Mouse (Mus musculus) midbrain, embryonic 12.5 days (tissue): ENCODE results near the gene Hist1h2ah. TPM values are rescaled to one million over a fixed set of nuclear protein-coding genes. Genes with fewer than 3 reads are reported as not detected.

Experiments
- ATAC-seq: fragments of 200-750 bp; cut with Nextera tagmentation; 2 replicates; pipeline ENCODE4 v1.8.0; 2017; ENCODE audit warnings: low read depth, moderate TSS enrichment, moderate library complexity; ENCODE audit not compliant: low FRiP score
- H3K27ac ChIP-seq: fragments of 300-500 bp; sonication (generic); replicated peaks from 2 replicates; pipeline ENCODE4 v1.5.1; 2016; ENCODE audit warnings: mild to moderate bottlenecking
- H3K27me3 ChIP-seq: fragments of 300-500 bp; sonication (generic); 2 replicates; pipeline ENCODE4 v1.6.1; 2016; ENCODE audit warnings: mild to moderate bottlenecking
- H3K36me3 ChIP-seq: fragments of 300-500 bp; sonication (generic); 2 replicates; pipeline ENCODE4 v1.6.1; 2016
- H3K4me1 ChIP-seq: fragments of 300-500 bp; sonication (generic); 2 replicates; pipeline ENCODE4 v1.6.1; 2016
- H3K4me2 ChIP-seq: fragments of 300-500 bp; sonication (generic); replicated peaks from 2 replicates; pipeline ENCODE4 v1.6.1; 2016; ENCODE audit warnings: mild to moderate bottlenecking, moderate library complexity
- H3K4me3 ChIP-seq: fragments of 300-500 bp; sonication (generic); 2 replicates; pipeline ENCODE4 v1.5.1; 2016; ENCODE audit warnings: mild to moderate bottlenecking
- H3K9ac ChIP-seq: fragments of 300-500 bp; sonication (generic); replicated peaks from 2 replicates; pipeline ENCODE4 v1.6.1; 2016; ENCODE audit warnings: mild to moderate bottlenecking, moderate library complexity
- H3K9me3 ChIP-seq: fragments of 300-500 bp; sonication (generic); 2 replicates; pipeline ENCODE4 v1.6.1; 2016; ENCODE audit warnings: mild to moderate bottlenecking
- WGBS: fragments of 180-500 bp; shearing (Covaris S2); methylation state at CpG from one replicate; pipeline ENCODE4 v1.1.7; 2016; 5-methylcytosine and 5-hydroxymethylcytosine counted together
- microRNA-seq: library from miRNA; unstranded; fragments of <30 nt; microRNA quantifications from one replicate; pipeline ENCODE4, GENCODE M21; 2017
- polyA plus RNA-seq: library from polyadenylated mRNA; unstranded; fragments of >200 nt; fragmentation: Nextera tagmentation; extraction: Ambion mirVana; gene quantifications from 2 replicates; pipeline ENCODE4 v1.2.1, GENCODE M21; 2016

Hist1h2ah gene
- polyA plus RNA-seq, 1 experiment from 2014 or later, result 10.1 TPM

DNA sequence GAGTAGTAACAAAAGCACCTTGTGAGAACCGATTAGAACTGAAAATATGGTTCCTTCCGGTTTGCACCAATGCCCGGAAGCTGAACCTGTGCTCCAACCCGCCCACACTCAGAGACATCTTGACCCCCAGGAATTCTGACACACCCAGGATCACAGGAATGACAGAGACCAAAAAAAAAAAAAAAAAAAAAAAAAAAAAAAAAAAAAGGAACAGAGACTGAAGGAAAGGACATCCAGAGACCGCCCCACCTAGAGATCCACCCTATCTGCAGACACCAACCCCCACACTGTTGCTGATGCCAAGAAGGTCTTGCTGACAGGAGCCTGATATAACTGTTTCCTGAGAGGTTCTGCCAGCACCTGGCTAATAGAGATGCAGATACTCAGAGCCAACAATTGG, 42.8 kb downstream of the Hist1h2ah start:
- H3K4me1 ChIP-seq, result peaks cover 19% of the 10 kb centered on the region; the same call in 1 of the 2 replicates
- no peaks in the 10 kb centered on the region for H3K9me3 ChIP-seq
- H3K9ac ChIP-seq, result no peak overlapping the region
- no peak for ATAC-seq
- H3K36me3 ChIP-seq, result no peaks in the 10 kb centered on the region
- H3K27me3 ChIP-seq, result peaks cover 48% of the 10 kb centered on the region
- WGBS, result 79% methylated on average over 5 of the region's 5 CpGs
- H3K4me2 ChIP-seq, result no peak overlapping the region
- H3K4me3 ChIP-seq, result no peak overlapping the region
- H3K27ac ChIP-seq, result no peak overlapping the region

Small RNA genes within 50 kb of the gene (microRNA-seq; reads per million reads assigned to microRNA genes)
- gene Gm26300 (not detected), gene Gm44390 (not detected), gene Gm44486 (not detected)

Other genes starting within 250 kb of the Hist1h2ah start
- gene Hist1h2an, start 248.3 kb downstream of the Hist1h2ah start, polyA plus RNA-seq, result 6.1 and 12.2 TPM in 2 replicates
- 1.9 and 2.4 TPM in 2 replicates for gene Hist1h2bp, start 248.1 kb downstream of the Hist1h2ah start, polyA plus RNA-seq
- gene Hist1h2bq, start 225.4 kb downstream of the Hist1h2ah start, polyA plus RNA-seq, result 18.5 and 23.3 TPM in 2 replicates
- not detected in 2 replicates for gene Hist1h2ao, start 225.1 kb downstream of the Hist1h2ah start, polyA plus RNA-seq
- gene Hist1h4m, start 223.8 kb downstream of the Hist1h2ah start, polyA plus RNA-seq, result not detected in 2 replicates
- gene Hist1h4n, start 203.4 kb downstream of the Hist1h2ah start, polyA plus RNA-seq, result 11.5 and 17.5 TPM in 2 replicates
- 4,827 and 5,103 TPM in 2 replicates for gene Hist1h2ap, start 202.1 kb downstream of the Hist1h2ah start, polyA plus RNA-seq
- 17.6 and 23.0 TPM in 2 replicates for gene Hist1h2br, start 201.8 kb downstream of the Hist1h2ah start, polyA plus RNA-seq
- 22.3 and 24.2 TPM in 2 replicates for gene Zfp184, start 90.5 kb downstream of the Hist1h2ah start, polyA plus RNA-seq
- gene Pom121l2, start 54.4 kb downstream of the Hist1h2ah start, polyA plus RNA-seq, result not detected in 2 replicates
- gene Prss16, start 25.8 kb downstream of the Hist1h2ah start, polyA plus RNA-seq, result 0.30 TPM in 1 of 2 replicates, not detected in the other
- 7.2 and 8.1 TPM in 2 replicates for gene Hist1h2bk, start 302 bp upstream of the Hist1h2ah start, polyA plus RNA-seq
- 34.4 and 38.6 TPM in 2 replicates for gene Hist1h4i, start 5.8 kb upstream of the Hist1h2ah start, polyA plus RNA-seq
- gene Hist1h2ag, start 7.4 kb upstream of the Hist1h2ah start, polyA plus RNA-seq, result 62.2 and 69.7 TPM in 2 replicates
- gene Hist1h2bj, start 7.6 kb upstream of the Hist1h2ah start, polyA plus RNA-seq, result 13.1 and 15.4 TPM in 2 replicates
- not detected in 2 replicates for gene Vmn1r188, start 48.9 kb upstream of the Hist1h2ah start, polyA plus RNA-seq
- gene Vmn1r189, start 70.3 kb upstream of the Hist1h2ah start, polyA plus RNA-seq, result not detected in 2 replicates
- not detected in 2 replicates for gene Vmn1r191, start 148.4 kb upstream of the Hist1h2ah start, polyA plus RNA-seq
- not detected in 2 replicates for gene Vmn1r192, start 155.6 kb upstream of the Hist1h2ah start, polyA plus RNA-seq
- gene Vmn1r193, start 187.6 kb upstream of the Hist1h2ah start, polyA plus RNA-seq, result not detected in 2 replicates
- gene Vmn1r194, start 208.6 kb upstream of the Hist1h2ah start, polyA plus RNA-seq, result not detected in 2 replicates
- not detected in 2 replicates for gene Vmn1r195, start 235.0 kb upstream of the Hist1h2ah start, polyA plus RNA-seq